Mouse (Mus musculus): ENCODE data around the gene H2al1i. TPM values are rescaled to one million over a fixed set of nuclear protein-coding genes. Genes with fewer than 3 reads are reported as not detected.
"Not testable (repeated sequence)": the region's sequence is repeated elsewhere in the genome, so short reads cannot be mapped to it uniquely, and the experiment has no call there.

Gene H2al1i
- total and polyA plus RNA-seq, 3 experiments, result not detected

DNA sequence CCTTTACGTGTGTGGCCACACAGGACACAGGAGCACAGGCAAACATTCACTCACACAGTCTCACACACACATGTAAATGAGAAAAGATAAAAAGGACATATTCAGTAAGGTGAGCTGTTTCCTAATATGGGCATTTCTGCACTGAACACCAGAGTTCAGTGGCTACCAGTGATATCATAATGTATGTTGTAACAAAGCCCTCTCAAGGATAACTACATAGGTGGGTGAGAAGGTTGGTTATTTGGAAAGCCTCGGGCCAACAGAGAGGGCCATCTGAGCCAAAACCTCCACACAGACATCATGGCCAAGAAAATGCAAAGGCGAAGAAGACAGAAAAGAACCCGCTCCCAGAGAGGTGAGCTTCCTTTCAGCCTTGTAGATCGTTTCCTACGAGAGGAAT, 19.1 kb upstream of the H2al1i start, which contains the start of gene H2al1c:
Gene H2al1c (plus strand): TSS at position 301 of the 400 bp plus-strand sequence.
- H3K4me3 ChIP-seq (ENCODE audit: control insufficient read depth in 1 of 2, insufficient read depth in 1 of 2, low read depth in 2 of 2, low read length in 2 of 2); H3K27me3 ChIP-seq (ENCODE audit: control insufficient read depth in 1 of 2, insufficient read depth in 2 of 2, low read length in 2 of 2); H3K9me3 ChIP-seq (replicated peaks; ENCODE audit: insufficient read depth, low read length); DNase-seq (ENCODE audit: low read depth, low spot score); H3K9ac ChIP-seq (ENCODE audit: control insufficient read depth, low read depth, low read length, poor library complexity, severe bottlenecking); H3K36me3 ChIP-seq (ENCODE audit: control insufficient read depth in 1 of 2, insufficient read depth in 2 of 2, low read length in 2 of 2); H3K27ac ChIP-seq (ENCODE audit: control insufficient read depth, low read depth, low read length); H3K79me2 ChIP-seq (ENCODE audit: control insufficient read depth, insufficient read depth, low read length, poor library complexity); H3K4me1 ChIP-seq (ENCODE audit: control insufficient read depth in 1 of 2, insufficient read depth in 2 of 2, low read length in 2 of 2): not testable (repeated sequence)

DNA sequence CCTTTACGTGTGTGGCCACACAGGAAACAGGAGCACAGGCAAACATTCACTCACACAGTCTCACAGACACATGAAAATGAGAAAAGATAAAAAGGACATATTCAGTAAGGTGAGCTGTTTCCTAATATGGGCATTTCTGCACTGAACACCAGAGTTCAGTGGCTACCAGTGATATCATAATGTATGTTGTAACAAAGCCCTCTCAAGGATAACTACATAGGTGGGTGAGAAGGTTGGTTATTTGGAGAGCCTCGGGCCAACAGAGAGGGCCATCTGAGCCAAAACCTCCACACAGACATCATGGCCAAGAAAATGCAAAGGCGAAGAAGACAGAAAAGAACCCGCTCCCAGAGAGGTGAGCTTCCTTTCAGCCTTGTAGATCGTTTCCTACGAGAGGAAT, 15.9 kb upstream of the H2al1i start, which contains the start of gene H2al1d:
Gene H2al1d (plus strand): TSS at position 301 of the 400 bp plus-strand sequence.
- not testable (repeated sequence) for H3K79me2 ChIP-seq (ENCODE audit: control insufficient read depth, insufficient read depth, low read length, poor library complexity); DNase-seq (ENCODE audit: low read depth, low spot score); H3K27ac ChIP-seq (ENCODE audit: control insufficient read depth, low read depth, low read length); H3K4me1 ChIP-seq (ENCODE audit: control insufficient read depth in 1 of 2, insufficient read depth in 2 of 2, low read length in 2 of 2); H3K36me3 ChIP-seq (ENCODE audit: control insufficient read depth in 1 of 2, insufficient read depth in 2 of 2, low read length in 2 of 2); H3K9ac ChIP-seq (ENCODE audit: control insufficient read depth, low read depth, low read length, poor library complexity, severe bottlenecking); H3K27me3 ChIP-seq (ENCODE audit: control insufficient read depth in 1 of 2, insufficient read depth in 2 of 2, low read length in 2 of 2); H3K4me3 ChIP-seq (ENCODE audit: control insufficient read depth in 1 of 2, insufficient read depth in 1 of 2, low read depth in 2 of 2, low read length in 2 of 2); H3K9me3 ChIP-seq (replicated peaks; ENCODE audit: insufficient read depth, low read length)

GRCm38 (mm10) chrX:11311634-11312033, 12.8 kb upstream of the H2al1i start, which contains the start of gene H2al1e:
Gene H2al1e, plus strand, starts transcription at chrX:11311934.
- not testable (repeated sequence) for DNase-seq (ENCODE audit: low read depth, low spot score)

DNA sequence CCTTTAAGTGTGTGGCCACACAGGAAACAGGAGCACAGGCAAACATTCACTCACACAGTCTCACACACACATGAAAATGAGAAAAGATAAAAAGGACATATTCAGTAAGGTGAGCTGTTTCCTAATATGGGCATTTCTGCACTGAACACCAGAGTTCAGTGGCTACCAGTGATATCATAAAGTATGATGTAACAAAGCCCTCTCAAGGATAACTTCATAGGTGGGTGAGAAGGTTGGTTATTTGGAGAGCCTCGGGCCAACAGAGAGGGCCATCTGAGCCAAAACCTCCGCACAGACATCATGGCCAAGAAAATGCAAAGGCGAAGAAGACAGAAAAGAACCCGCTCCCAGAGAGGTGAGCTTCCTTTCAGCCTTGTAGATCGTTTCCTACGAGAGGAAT, 9.6 kb upstream of the H2al1i start, which contains the start of gene H2al1f:
Gene H2al1f (plus strand): TSS at position 301 of the 400 bp plus-strand sequence.
- H3K36me3 ChIP-seq (ENCODE audit: control insufficient read depth in 1 of 2, insufficient read depth in 2 of 2, low read length in 2 of 2); DNase-seq (ENCODE audit: low read depth, low spot score); H3K9ac ChIP-seq (ENCODE audit: control insufficient read depth, low read depth, low read length, poor library complexity, severe bottlenecking); H3K27me3 ChIP-seq (ENCODE audit: control insufficient read depth in 1 of 2, insufficient read depth in 2 of 2, low read length in 2 of 2); H3K79me2 ChIP-seq (ENCODE audit: control insufficient read depth, insufficient read depth, low read length, poor library complexity); H3K27ac ChIP-seq (ENCODE audit: control insufficient read depth, low read depth, low read length); H3K4me1 ChIP-seq (ENCODE audit: control insufficient read depth in 1 of 2, insufficient read depth in 2 of 2, low read length in 2 of 2); H3K4me3 ChIP-seq (ENCODE audit: control insufficient read depth in 1 of 2, insufficient read depth in 1 of 2, low read depth in 2 of 2, low read length in 2 of 2); H3K9me3 ChIP-seq (replicated peaks; ENCODE audit: insufficient read depth, low read length): not testable (repeated sequence)

More at GRCm38 (mm10) chrX:11311634-11312033, 12.8 kb upstream of the H2al1i start, which contains the start of gene H2al1e:
- H3K27ac ChIP-seq (ENCODE audit: control insufficient read depth, low read depth, low read length); H3K9ac ChIP-seq (ENCODE audit: control insufficient read depth, low read depth, low read length, poor library complexity, severe bottlenecking); H3K4me3 ChIP-seq (ENCODE audit: control insufficient read depth in 1 of 2, insufficient read depth in 1 of 2, low read depth in 2 of 2, low read length in 2 of 2); H3K36me3 ChIP-seq (ENCODE audit: control insufficient read depth in 1 of 2, insufficient read depth in 2 of 2, low read length in 2 of 2); H3K27me3 ChIP-seq (ENCODE audit: control insufficient read depth in 1 of 2, insufficient read depth in 2 of 2, low read length in 2 of 2); H3K4me1 ChIP-seq (ENCODE audit: control insufficient read depth in 1 of 2, insufficient read depth in 2 of 2, low read length in 2 of 2); H3K79me2 ChIP-seq (ENCODE audit: control insufficient read depth, insufficient read depth, low read length, poor library complexity); H3K9me3 ChIP-seq (replicated peaks; ENCODE audit: insufficient read depth, low read length): not testable (repeated sequence)

GRCm38 (mm10) chrX:11317956-11318355, 6.5 kb upstream of the H2al1i start, which contains the start of gene H2al1g:
Gene H2al1g, plus strand, starts transcription at chrX:11318256.
- not testable (repeated sequence) for DNase-seq (ENCODE audit: low read depth, low spot score); H3K4me1 ChIP-seq (ENCODE audit: control insufficient read depth in 1 of 2, insufficient read depth in 2 of 2, low read length in 2 of 2); H3K9me3 ChIP-seq (replicated peaks; ENCODE audit: insufficient read depth, low read length); H3K27me3 ChIP-seq (ENCODE audit: control insufficient read depth in 1 of 2, insufficient read depth in 2 of 2, low read length in 2 of 2); H3K79me2 ChIP-seq (ENCODE audit: control insufficient read depth, insufficient read depth, low read length, poor library complexity); H3K27ac ChIP-seq (ENCODE audit: control insufficient read depth, low read depth, low read length); H3K9ac ChIP-seq (ENCODE audit: control insufficient read depth, low read depth, low read length, poor library complexity, severe bottlenecking); H3K36me3 ChIP-seq (ENCODE audit: control insufficient read depth in 1 of 2, insufficient read depth in 2 of 2, low read length in 2 of 2); H3K4me3 ChIP-seq (ENCODE audit: control insufficient read depth in 1 of 2, insufficient read depth in 1 of 2, low read depth in 2 of 2, low read length in 2 of 2)

DNA sequence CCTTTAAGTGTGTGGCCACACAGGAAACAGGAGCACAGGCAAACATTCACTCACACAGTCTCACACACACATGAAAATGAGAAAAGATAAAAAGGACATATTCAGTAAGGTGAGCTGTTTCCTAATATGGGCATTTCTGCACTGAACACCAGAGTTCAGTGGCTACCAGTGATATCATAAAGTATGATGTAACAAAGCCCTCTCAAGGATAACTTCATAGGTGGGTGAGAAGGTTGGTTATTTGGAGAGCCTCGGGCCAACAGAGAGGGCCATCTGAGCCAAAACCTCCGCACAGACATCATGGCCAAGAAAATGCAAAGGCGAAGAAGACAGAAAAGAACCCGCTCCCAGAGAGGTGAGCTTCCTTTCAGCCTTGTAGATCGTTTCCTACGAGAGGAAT, 3.3 kb upstream of the H2al1i start, which contains the start of gene H2al1h:
Gene H2al1h (plus strand): TSS at position 301 of the 400 bp plus-strand sequence.
- not testable (repeated sequence) for H3K36me3 ChIP-seq (ENCODE audit: control insufficient read depth in 1 of 2, insufficient read depth in 2 of 2, low read length in 2 of 2); H3K27ac ChIP-seq (ENCODE audit: control insufficient read depth, low read depth, low read length); H3K9me3 ChIP-seq (replicated peaks; ENCODE audit: insufficient read depth, low read length); H3K79me2 ChIP-seq (ENCODE audit: control insufficient read depth, insufficient read depth, low read length, poor library complexity); H3K4me1 ChIP-seq (ENCODE audit: control insufficient read depth in 1 of 2, insufficient read depth in 2 of 2, low read length in 2 of 2); H3K9ac ChIP-seq (ENCODE audit: control insufficient read depth, low read depth, low read length, poor library complexity, severe bottlenecking); DNase-seq (ENCODE audit: low read depth, low spot score); H3K4me3 ChIP-seq (ENCODE audit: control insufficient read depth in 1 of 2, insufficient read depth in 1 of 2, low read depth in 2 of 2, low read length in 2 of 2); H3K27me3 ChIP-seq (ENCODE audit: control insufficient read depth in 1 of 2, insufficient read depth in 2 of 2, low read length in 2 of 2)

DNA sequence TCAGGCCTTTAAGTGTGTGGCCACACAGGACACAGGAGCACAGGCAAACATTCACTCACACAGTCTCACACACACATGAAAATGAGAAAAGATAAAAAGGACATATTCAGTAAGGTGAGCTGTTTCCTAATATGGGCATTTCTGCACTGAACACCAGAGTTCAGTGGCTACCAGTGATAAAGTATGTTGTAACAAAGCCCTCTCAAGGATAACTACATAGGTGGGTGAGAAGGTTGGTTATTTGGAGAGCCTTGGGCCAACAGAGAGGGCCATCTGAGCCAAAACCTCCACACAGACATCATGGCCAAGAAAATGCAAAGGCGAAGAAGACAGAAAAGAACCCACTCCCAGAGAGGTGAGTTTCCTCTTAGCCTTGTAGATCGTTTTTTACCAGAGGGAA, 3.1 kb downstream of the H2al1i start, which contains the start of gene H2al1j:
Gene H2al1j (plus strand): TSS at position 301 of the 400 bp plus-strand sequence.
- H3K9ac ChIP-seq (ENCODE audit: control insufficient read depth, low read depth, low read length, poor library complexity, severe bottlenecking); H3K27me3 ChIP-seq (ENCODE audit: control insufficient read depth in 1 of 2, insufficient read depth in 2 of 2, low read length in 2 of 2); H3K27ac ChIP-seq (ENCODE audit: control insufficient read depth, low read depth, low read length); H3K4me1 ChIP-seq (ENCODE audit: control insufficient read depth in 1 of 2, insufficient read depth in 2 of 2, low read length in 2 of 2); H3K79me2 ChIP-seq (ENCODE audit: control insufficient read depth, insufficient read depth, low read length, poor library complexity); H3K9me3 ChIP-seq (replicated peaks; ENCODE audit: insufficient read depth, low read length); H3K4me3 ChIP-seq (ENCODE audit: control insufficient read depth in 1 of 2, insufficient read depth in 1 of 2, low read depth in 2 of 2, low read length in 2 of 2); DNase-seq (ENCODE audit: low read depth, low spot score); H3K36me3 ChIP-seq (ENCODE audit: control insufficient read depth in 1 of 2, insufficient read depth in 2 of 2, low read length in 2 of 2): not testable (repeated sequence)
